Mouse (Mus musculus): ENCODE measurements at regions not wholly inside any gene's neighbourhood (a gene's known extent, or its start where the extent isn't known, plus 50 kb on each side); places are given as distances from the start of the nearest gene placed in this dataset.

DNA sequence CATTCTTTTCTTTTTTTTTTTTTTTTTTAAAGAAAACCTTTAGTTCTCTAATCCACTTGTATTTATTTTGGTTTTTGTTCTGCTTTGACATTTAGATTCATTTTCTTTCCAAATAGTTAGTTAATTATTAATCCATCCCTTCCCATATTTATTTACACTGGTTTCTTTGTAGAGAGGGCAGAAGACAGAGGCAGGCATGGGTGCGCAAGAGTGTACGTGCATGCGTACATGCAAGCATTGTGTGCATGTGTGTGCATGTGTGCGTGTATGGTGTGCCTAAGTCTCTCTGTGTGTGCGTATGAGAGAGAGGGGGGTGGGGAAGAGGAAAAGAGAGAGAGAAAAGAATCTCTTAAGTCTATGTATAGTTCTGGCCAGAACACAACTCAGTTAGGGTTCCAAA, 215.9 kb upstream of the Krr1 start:
- TF ChIP-seq POLR2A (IDR thresholded peaks at IDR 0.05; ENCODE audit: low read depth, low read length): no peak
- Histone ChIP-seq H3K27me3 (ENCODE audit: control insufficient read depth, insufficient read depth, low read length) (no peaks in the 10 kb centered on the region), H3K36me3 (ENCODE audit: control insufficient read depth, insufficient read depth, low read length) (no peaks in the 10 kb centered on the region), H3K27ac (ENCODE audit: insufficient read depth, low read depth, low read length) (no peak overlapping the region), H3K4me3 (ENCODE audit: low read depth, low read length) (no peak overlapping the region), H3K4me1 (ENCODE audit: control insufficient read depth, insufficient read depth, insufficient read length, low read length) (peaks cover 2% of the 10 kb centered on the region; the same call in 1 of the 2 replicates)
- 35% methylated on average over 5 of the region's 5 CpGs for WGBS

DNA sequence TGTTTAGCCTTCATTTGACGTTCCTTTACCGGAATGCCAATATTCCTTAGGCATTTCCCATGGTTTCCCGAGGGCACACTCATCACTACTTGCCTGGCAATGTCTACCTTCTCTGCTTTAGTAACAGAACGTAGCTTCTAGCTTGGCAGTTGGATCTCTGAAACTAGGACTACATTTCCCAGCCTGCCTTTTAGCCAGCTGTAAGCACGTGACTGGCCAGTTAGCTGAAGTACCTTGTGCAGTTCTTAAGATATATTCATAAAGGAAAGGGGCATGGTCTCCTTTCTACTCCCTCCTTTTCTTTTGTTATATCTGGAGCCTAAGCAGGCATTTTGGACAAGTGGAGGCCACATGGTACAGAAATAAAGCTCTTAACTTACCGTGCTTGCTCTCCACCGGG, 214.8 kb upstream of the Krr1 start:
- H3K27me3 ChIP-seq (ENCODE audit: control insufficient read depth, insufficient read depth, low read length): no peaks in the 10 kb centered on the region
- H3K36me3 ChIP-seq (ENCODE audit: control insufficient read depth, insufficient read depth, low read length): no peaks in the 10 kb centered on the region
- H3K27ac ChIP-seq (ENCODE audit: insufficient read depth, low read depth, low read length): no peak overlapping the region
- no peak overlapping the region for H3K4me3 ChIP-seq (ENCODE audit: low read depth, low read length)
- peaks cover 2% of the 10 kb centered on the region; the same call in 1 of the 2 replicates for H3K4me1 ChIP-seq (ENCODE audit: control insufficient read depth, insufficient read depth, insufficient read length, low read length)
- 86% methylated on average over 7 of the region's 7 CpGs for WGBS
- no peak for TF ChIP-seq CTCF (IDR thresholded peaks at IDR 0.05; ENCODE audit: extremely low read depth, insufficient read length, insufficient replicate concordance, low read depth, low read length)
- no peak for TF ChIP-seq POLR2A (IDR thresholded peaks at IDR 0.05; ENCODE audit: low read depth, low read length)

GRCm38 (mm10) chr10:111759505-111759904, 213.0 kb upstream of the Krr1 start:
- Histone ChIP-seq H3K27ac (ENCODE audit: insufficient read depth, low read depth, low read length) (no peak overlapping the region), H3K4me3 (ENCODE audit: low read depth, low read length) (no peak overlapping the region), H3K27me3 (ENCODE audit: control insufficient read depth, insufficient read depth, low read length) (no peaks in the 10 kb centered on the region), H3K36me3 (ENCODE audit: control insufficient read depth, insufficient read depth, low read length) (no peaks in the 10 kb centered on the region), H3K4me1 (ENCODE audit: control insufficient read depth, insufficient read depth, insufficient read length, low read length) (peaks cover 2% of the 10 kb centered on the region; the same call in 1 of the 2 replicates)
- no peak for TF ChIP-seq CTCF (IDR thresholded peaks at IDR 0.05; ENCODE audit: extremely low read depth, insufficient read length, insufficient replicate concordance, low read depth, low read length)
- no peak for TF ChIP-seq POLR2A (IDR thresholded peaks at IDR 0.05; ENCODE audit: low read depth, low read length)
- 37% methylated on average over 3 of the region's 3 CpGs for WGBS

GRCm38 (mm10) chr10:111762751-111763528, 209.5 kb upstream of the Krr1 start:
- 87% methylated on average over 8 of the region's 8 CpGs for WGBS
- Histone ChIP-seq H3K27ac (ENCODE audit: insufficient read depth, low read depth, low read length) (no peak overlapping the region), H3K36me3 (ENCODE audit: control insufficient read depth, insufficient read depth, low read length) (no peaks in the 10 kb centered on the region), H3K4me1 (ENCODE audit: control insufficient read depth, insufficient read depth, insufficient read length, low read length) (no peaks in the 10 kb centered on the region; the same call in none of the 2 replicates), H3K27me3 (ENCODE audit: control insufficient read depth, insufficient read depth, low read length) (no peaks in the 10 kb centered on the region), H3K4me3 (ENCODE audit: low read depth, low read length) (no peak overlapping the region)
- TF ChIP-seq POLR2A (IDR thresholded peaks at IDR 0.05; ENCODE audit: low read depth, low read length) (no peak), CTCF (IDR thresholded peaks at IDR 0.05; ENCODE audit: extremely low read depth, insufficient read length, insufficient replicate concordance, low read depth, low read length) (no peak)

DNA sequence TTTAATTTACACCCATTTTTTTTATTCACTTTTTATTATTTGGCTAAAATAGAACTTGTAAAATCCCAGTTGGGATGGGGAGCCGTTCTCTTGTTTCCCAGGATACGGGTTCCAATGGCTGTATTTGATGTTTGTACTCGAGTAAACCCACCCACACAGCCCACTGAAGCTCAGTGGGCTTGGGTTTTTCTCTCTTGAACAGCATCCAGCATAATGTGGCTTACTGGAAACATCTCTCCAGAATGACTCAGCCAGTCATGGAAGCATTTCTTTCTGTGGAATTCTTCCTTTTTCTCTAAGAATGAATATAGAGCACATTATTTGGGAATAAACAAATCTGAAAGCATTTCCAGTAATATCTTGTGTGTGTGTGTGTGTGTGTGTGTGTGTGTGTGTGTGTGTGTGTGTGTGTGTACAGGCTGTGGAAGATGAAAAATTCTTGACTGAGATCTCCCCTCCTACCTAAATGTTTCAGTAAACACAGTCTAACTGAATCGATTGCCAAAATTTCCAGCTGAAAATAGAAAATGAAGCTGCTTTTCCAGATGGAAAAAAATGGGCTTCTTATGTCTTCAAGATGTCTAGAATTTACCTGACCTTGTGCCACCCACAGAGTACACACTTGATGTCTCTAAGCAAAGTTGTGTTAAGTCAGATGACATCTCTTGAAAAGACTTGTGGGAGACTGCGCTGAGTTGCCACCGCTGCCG, 205.3 kb upstream of the Krr1 start:
- H3K4me3 ChIP-seq (ENCODE audit: low read depth, low read length): no peak overlapping the region
- no peaks in the 10 kb centered on the region for H3K27me3 ChIP-seq (ENCODE audit: control insufficient read depth, insufficient read depth, low read length)
- WGBS: 83% methylated on average over 7 of the region's 7 CpGs
- TF ChIP-seq CTCF (IDR thresholded peaks at IDR 0.05; ENCODE audit: extremely low read depth, insufficient read length, insufficient replicate concordance, low read depth, low read length) (no peak), POLR2A (IDR thresholded peaks at IDR 0.05; ENCODE audit: low read depth, low read length) (no peak)
- no peaks in the 10 kb centered on the region for H3K36me3 ChIP-seq (ENCODE audit: control insufficient read depth, insufficient read depth, low read length)
- peaks cover 2% of the 10 kb centered on the region; the same call in 1 of the 2 replicates for H3K4me1 ChIP-seq (ENCODE audit: control insufficient read depth, insufficient read depth, insufficient read length, low read length)
- peak overlapping the region; percentile 37 for H3K27ac ChIP-seq (ENCODE audit: insufficient read depth, low read depth, low read length)

- peak overlapping the region; percentile 37; the same call in 1 of the 2 replicates for H3K27ac ChIP-seq (ENCODE audit: insufficient read depth, low read depth, low read length)
- WGBS: 90% methylated on average over 14 of the region's 14 CpGs
Measured at GRCm38 (mm10) chr10:111767813-111768455, 204.5 kb upstream of the Krr1 start.

More at GRCm38 (mm10) chr10:111767813-111768455, 204.5 kb upstream of the Krr1 start:
- no peaks in the 10 kb centered on the region for H3K27me3 ChIP-seq (ENCODE audit: control insufficient read depth, insufficient read depth, low read length)
- H3K4me1 ChIP-seq (ENCODE audit: control insufficient read depth, insufficient read depth, insufficient read length, low read length): peaks cover 2% of the 10 kb centered on the region; the same call in 1 of the 2 replicates
- no peaks in the 10 kb centered on the region for H3K36me3 ChIP-seq (ENCODE audit: control insufficient read depth, insufficient read depth, low read length)
- TF ChIP-seq CTCF (IDR thresholded peaks at IDR 0.05; ENCODE audit: extremely low read depth, insufficient read length, insufficient replicate concordance, low read depth, low read length) (no peak), POLR2A (IDR thresholded peaks at IDR 0.05; ENCODE audit: low read depth, low read length) (no peak)
- H3K4me3 ChIP-seq (ENCODE audit: low read depth, low read length): no peak overlapping the region

All from small intestine, adult 2 months (tissue).